Mouse (Mus musculus) embryonic facial prominence, embryonic 10.5 days (tissue): Measurements from ENCODE around the gene Eps8l1. TPM values are rescaled to one million over a fixed set of nuclear protein-coding genes. Genes with fewer than 3 reads are reported as not detected.
"Not testable (repeated sequence)": the region's sequence is repeated elsewhere in the genome, so short reads cannot be mapped to it uniquely, and the experiment has no call there.

Source experiments
- DNase-seq: peaks from one replicate; pipeline ENCODE4 v3.0.0-alpha.2; 2017; ENCODE audit warnings: low spot score
- H3K27ac ChIP-seq: fragments of 300-500 bp; sonication (generic); replicated peaks from 2 replicates; pipeline ENCODE4 v1.5.1; 2016; ENCODE audit warnings: mild to moderate bottlenecking
- H3K27me3 ChIP-seq: fragments of 300-500 bp; sonication (generic); replicated peaks from 2 replicates; pipeline ENCODE4 v1.6.1; 2016; ENCODE audit warnings: low read depth, mild to moderate bottlenecking; ENCODE audit not compliant: poor library complexity, severe bottlenecking
- H3K36me3 ChIP-seq: fragments of 300-500 bp; sonication (generic); replicated peaks from 2 replicates; pipeline ENCODE4 v1.6.1; 2016; ENCODE audit warnings: mild to moderate bottlenecking, moderate library complexity
- H3K4me1 ChIP-seq: fragments of 300-500 bp; sonication (generic); 2 replicates; pipeline ENCODE4 v1.6.1; 2016
- H3K4me3 ChIP-seq: fragments of 300-500 bp; sonication (generic); 2 replicates; pipeline ENCODE4 v1.5.1; 2016; ENCODE audit warnings: mild to moderate bottlenecking, moderate library complexity
- H3K9me3 ChIP-seq: fragments of 300-500 bp; sonication (generic); 2 replicates; pipeline ENCODE4 v1.6.1; 2016; ENCODE audit warnings: mild to moderate bottlenecking
- WGBS: fragments of 180-500 bp; shearing (Covaris S2); methylation state at CpG from one replicate; pipeline ENCODE4 v1.1.7; 2016; 5-methylcytosine and 5-hydroxymethylcytosine counted together
- polyA plus RNA-seq: library from polyadenylated mRNA; unstranded; fragments of >200 nt; fragmentation: Nextera tagmentation; extraction: Ambion mirVana; gene quantifications from 2 replicates; pipeline ENCODE4 v1.2.1, GENCODE M21; 2016

The Eps8l1 gene
- 4.8 and 5.3 TPM in 2 replicates for polyA plus RNA-seq

GRCm38 (mm10) chr7:4460576-4461434 is at the start of gene Eps8l1:
TSS of gene Eps8l1 (plus strand) at chr7:4460674.
- DNase-seq = no peak
- Histone ChIP-seq H3K9me3 (no peaks in the 10 kb centered on the region), H3K4me1 (no peaks in the 10 kb centered on the region), H3K4me3 (peak within 1 kb of the TSS; percentile 44), H3K36me3 (no peaks in the 10 kb centered on the region), H3K27ac (peak within 1 kb of the TSS; percentile 15), H3K27me3 (no peaks in the 10 kb centered on the region)
- WGBS = 59% methylated on average over 14 of the region's 16 CpGs

GRCm38 (mm10) chr7:4412406-4412805 is 48.1 kb upstream of the Eps8l1 start:
- not testable (repeated sequence) for DNase-seq, H3K27me3 ChIP-seq, H3K4me1 ChIP-seq, H3K36me3 ChIP-seq, H3K27ac ChIP-seq, H3K4me3 ChIP-seq
- H3K9me3 ChIP-seq = peaks cover 10% of the 10 kb centered on the region; the same call in 1 of the 2 replicates
- WGBS = 96% methylated on average over 15 of the region's 15 CpGs

- H3K36me3 ChIP-seq = peaks cover 11% of the 10 kb centered on the region
- no peak overlapping the region for H3K27ac ChIP-seq
- H3K27me3 ChIP-seq = no peaks in the 10 kb centered on the region
- H3K9me3 ChIP-seq = no peaks in the 10 kb centered on the region
- DNase-seq = no peak
- no peak overlapping the region for H3K4me3 ChIP-seq
- H3K4me1 ChIP-seq = no peaks in the 10 kb centered on the region
- WGBS = 79% methylated on average over 6 of the region's 6 CpGs
These were observed 40.8 kb upstream of the Eps8l1 start for GRCm38 (mm10) chr7:4419681-4420080.

GRCm38 (mm10) chr7:4420230-4420629 is 40.2 kb upstream of the Eps8l1 start:
- no peaks in the 10 kb centered on the region for H3K4me1 ChIP-seq
- H3K4me3 ChIP-seq = no peak overlapping the region
- H3K36me3 ChIP-seq = peaks cover 16% of the 10 kb centered on the region
- H3K9me3 ChIP-seq = no peaks in the 10 kb centered on the region
- WGBS = 64% methylated on average over 4 of the region's 4 CpGs
- no peak for DNase-seq
- H3K27me3 ChIP-seq = no peaks in the 10 kb centered on the region
- no peak overlapping the region for H3K27ac ChIP-seq

GRCm38 (mm10) chr7:4427161-4427912 is 33.1 kb upstream of the Eps8l1 start:
- DNase-seq = peak; percentile 84
- 74% methylated on average over 7 of the region's 7 CpGs for WGBS
- Histone ChIP-seq H3K4me1 (no peaks in the 10 kb centered on the region), H3K27ac (no peak overlapping the region), H3K9me3 (no peaks in the 10 kb centered on the region), H3K36me3 (peaks cover 85% of the 10 kb centered on the region), H3K4me3 (no peak overlapping the region), H3K27me3 (no peaks in the 10 kb centered on the region)

GRCm38 (mm10) chr7:4430246-4430844 is 30.1 kb upstream of the Eps8l1 start:
- peaks cover 98% of the 10 kb centered on the region for H3K36me3 ChIP-seq
- H3K9me3 ChIP-seq = no peaks in the 10 kb centered on the region
- WGBS = 93% methylated on average over 9 of the region's 9 CpGs
- H3K4me3 ChIP-seq = no peak overlapping the region
- H3K4me1 ChIP-seq = no peaks in the 10 kb centered on the region
- H3K27ac ChIP-seq = no peak overlapping the region
- no peak for DNase-seq
- no peaks in the 10 kb centered on the region for H3K27me3 ChIP-seq

- DNase-seq = peak; percentile 75
- Histone ChIP-seq H3K4me3 (no peak overlapping the region), H3K9me3 (no peaks in the 10 kb centered on the region), H3K27me3 (no peaks in the 10 kb centered on the region), H3K27ac (no peak overlapping the region), H3K36me3 (peaks cover 98% of the 10 kb centered on the region), H3K4me1 (no peaks in the 10 kb centered on the region)
- 81% methylated on average over 6 of the region's 6 CpGs for WGBS
These were observed 28.9 kb upstream of the Eps8l1 start for GRCm38 (mm10) chr7:4431548-4431947.

- Histone ChIP-seq H3K36me3 (peaks cover 98% of the 10 kb centered on the region), H3K27me3 (no peaks in the 10 kb centered on the region), H3K9me3 (no peaks in the 10 kb centered on the region), H3K4me3 (no peak overlapping the region), H3K4me1 (no peaks in the 10 kb centered on the region), H3K27ac (no peak overlapping the region)
- WGBS = 85% methylated on average over 8 of the region's 8 CpGs
- no peak for DNase-seq
These were observed 28.4 kb upstream of the Eps8l1 start for GRCm38 (mm10) chr7:4432026-4432425.

- no peaks in the 10 kb centered on the region for H3K27me3 ChIP-seq
- no peaks in the 10 kb centered on the region for H3K9me3 ChIP-seq
- WGBS = 84% methylated on average over 2 of the region's 2 CpGs
- peaks cover 97% of the 10 kb centered on the region for H3K36me3 ChIP-seq
- H3K27ac ChIP-seq = no peak overlapping the region
- DNase-seq = no peak
- no peak overlapping the region for H3K4me3 ChIP-seq
- H3K4me1 ChIP-seq = no peaks in the 10 kb centered on the region
These were observed 22.8 kb upstream of the Eps8l1 start for GRCm38 (mm10) chr7:4437721-4438120.

- Histone ChIP-seq H3K27ac (no peak overlapping the region), H3K36me3 (peaks cover 84% of the 10 kb centered on the region), H3K4me1 (peaks cover 8% of the 10 kb centered on the region), H3K9me3 (no peaks in the 10 kb centered on the region), H3K4me3 (no peak overlapping the region), H3K27me3 (no peaks in the 10 kb centered on the region)
- DNase-seq = no peak
- WGBS = 95% methylated on average over 10 of the region's 10 CpGs
These were observed 19.9 kb upstream of the Eps8l1 start for GRCm38 (mm10) chr7:4440549-4440948.

GRCm38 (mm10) chr7:4445216-4445791 is 15.2 kb upstream of the Eps8l1 start, which contains the start of gene Rdh13:
TSS of gene Rdh13 (minus strand) at chr7:4445649.
- no peaks in the 10 kb centered on the region for H3K27me3 ChIP-seq
- under 1% methylated on average over 35 of the region's 35 CpGs for WGBS
- no peaks in the 10 kb centered on the region for H3K9me3 ChIP-seq
- peaks cover 39% of the 10 kb centered on the region for H3K36me3 ChIP-seq
- H3K4me3 ChIP-seq = peak within 1 kb of the TSS; percentile 86
- peak within 1 kb of the TSS; percentile 90 for H3K27ac ChIP-seq
- H3K4me1 ChIP-seq = peaks cover 8% of the 10 kb centered on the region
- DNase-seq = peak; percentile 89

- H3K27me3 ChIP-seq = no peaks in the 10 kb centered on the region
- DNase-seq = no peak
- no peaks in the 10 kb centered on the region for H3K9me3 ChIP-seq
- no peak overlapping the region for H3K27ac ChIP-seq
- peaks cover 8% of the 10 kb centered on the region for H3K4me1 ChIP-seq
- no peak overlapping the region for H3K4me3 ChIP-seq
- WGBS = 0% methylated on average over 1 of the region's 1 CpGs
- H3K36me3 ChIP-seq = peaks cover 21% of the 10 kb centered on the region
These were observed 13.3 kb upstream of the Eps8l1 start for GRCm38 (mm10) chr7:4447138-4447537.
